Mouse (Mus musculus) gastrocnemius, postnatal 14 days (tissue): ENCODE measurements at regions not wholly inside any gene's neighbourhood (a gene's known extent, or its start where the extent isn't known, plus 50 kb on each side); places are given as distances from the start of the nearest gene placed in this dataset.

Experiments used
- DNase-seq: peaks from one replicate; pipeline ENCODE4 v3.0.0; 2021; ENCODE audit warnings: mixed read lengths
- intact Hi-C: fragments of 180-260 bp; cut with DNase I; formaldehyde crosslinking; loops from one replicate; pipeline ENCODE4 v1.15.1; 2025; ENCODE audit warnings: low total_unique reads

DNA sequence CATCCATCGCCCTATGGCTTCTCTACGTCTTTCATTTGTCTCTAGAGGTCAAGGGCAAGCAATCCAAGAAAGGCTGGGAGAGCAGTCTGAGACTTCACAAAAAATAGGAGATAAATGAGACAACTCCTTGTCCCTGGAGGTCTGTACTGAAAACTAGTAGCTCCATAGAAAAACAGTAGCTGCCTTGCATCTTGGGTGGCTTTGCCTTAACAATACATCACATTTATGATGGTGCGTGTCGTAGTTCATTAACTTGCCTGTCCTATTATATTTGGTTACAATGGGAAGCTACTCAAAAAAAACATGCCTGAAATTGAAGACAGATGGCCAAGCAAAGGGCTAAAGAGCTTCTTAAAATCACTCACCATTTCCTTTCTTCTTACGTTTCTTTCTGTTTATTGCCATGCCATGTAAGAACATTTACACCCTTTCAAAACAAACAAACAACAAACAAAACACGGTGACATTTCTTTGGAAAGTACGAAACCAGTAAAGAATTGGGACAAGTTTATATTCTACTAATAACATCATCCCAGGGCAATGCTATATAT is 211.2 kb upstream of the Hhip start:
- intact Hi-C loops = no loop called here
- no peak for DNase-seq

DNA sequence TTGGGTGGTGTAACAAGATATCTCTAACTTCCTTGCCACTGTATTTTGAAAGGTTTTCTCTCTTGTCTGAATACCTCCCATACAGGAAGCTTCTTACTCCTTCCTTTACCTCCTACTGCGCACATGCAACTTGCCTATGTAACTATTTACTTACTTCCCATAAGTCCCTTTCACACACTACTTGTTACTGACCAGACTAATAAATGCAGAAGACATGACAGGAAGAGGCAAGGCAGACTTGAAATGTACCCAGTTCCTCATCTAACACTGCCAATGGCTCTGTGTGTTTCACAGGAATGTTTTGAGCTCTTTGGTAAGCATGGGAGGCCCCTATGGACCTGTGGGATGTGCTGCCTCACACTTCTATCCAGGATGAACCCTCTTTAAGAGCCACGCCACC is 207.1 kb upstream of the Hhip start:
- intact Hi-C loops = no loop called here
- no peak for DNase-seq

DNA sequence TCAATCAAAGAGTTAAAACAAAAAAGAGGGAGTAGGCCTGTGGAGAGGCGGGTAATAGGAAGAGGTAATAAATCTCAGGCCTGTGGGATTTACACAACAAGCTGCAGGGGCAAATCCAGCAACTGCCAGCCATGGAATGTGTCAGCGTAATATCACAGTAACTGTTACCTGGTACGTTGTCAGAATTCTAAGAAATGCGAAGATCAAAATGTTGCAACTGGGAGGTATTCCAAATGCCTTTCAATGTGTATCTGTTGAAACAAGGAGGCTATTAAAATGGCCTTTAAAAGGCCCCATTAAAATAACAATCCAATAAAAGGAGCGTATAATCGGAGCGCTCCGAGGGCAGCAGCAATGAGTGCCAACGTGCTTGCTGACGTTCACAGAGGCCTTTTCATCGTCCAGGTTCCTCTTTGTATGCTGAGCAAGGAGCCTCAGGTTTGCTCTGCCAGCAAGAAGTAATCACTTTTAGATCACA is 205.7 kb upstream of the Hhip start:
- DNase-seq = no peak
- intact Hi-C loops = no loop called here

DNA sequence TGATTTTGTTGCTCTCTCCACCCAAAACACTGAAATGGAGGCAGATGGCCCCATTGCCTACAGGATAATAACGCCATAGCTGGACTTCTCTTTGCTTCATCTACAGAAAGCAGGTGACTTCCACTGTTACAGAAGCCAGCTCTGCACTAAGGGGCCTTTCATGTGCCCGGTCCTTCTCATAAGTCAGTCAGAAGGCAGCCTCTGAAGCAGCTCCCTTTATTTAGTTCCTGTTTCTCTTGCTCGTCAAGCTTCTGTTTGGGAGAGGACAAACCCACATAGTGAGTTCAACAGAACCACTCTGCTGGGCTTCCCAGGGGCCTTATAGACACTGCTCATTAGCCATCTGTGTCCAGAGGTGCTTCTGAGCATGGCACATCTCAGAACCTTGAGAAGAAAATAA is 205.1 kb upstream of the Hhip start:
- intact Hi-C loops = no loop called here
- DNase-seq = no peak

DNA sequence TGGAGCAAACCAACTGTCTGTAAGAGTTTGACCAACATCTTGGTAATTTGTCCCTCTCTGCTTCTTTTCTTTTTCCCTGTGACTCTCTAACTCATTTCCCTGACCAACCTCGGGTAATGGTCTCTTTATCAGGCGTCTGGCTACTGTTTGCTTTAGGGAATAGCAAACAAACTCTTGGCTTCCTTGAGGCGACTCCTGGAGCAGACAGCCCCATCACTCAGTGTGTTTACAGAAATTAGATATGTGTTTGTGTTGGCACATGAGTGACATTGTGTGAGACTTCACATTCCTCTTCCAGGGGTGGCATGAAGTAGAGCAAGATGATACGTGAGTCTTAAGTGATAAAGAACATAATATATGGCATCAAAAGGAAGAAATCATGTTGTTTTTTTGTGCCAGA is 195.7 kb upstream of the Hhip start:
- intact Hi-C loops = no loop called here
- no peak for DNase-seq

DNA sequence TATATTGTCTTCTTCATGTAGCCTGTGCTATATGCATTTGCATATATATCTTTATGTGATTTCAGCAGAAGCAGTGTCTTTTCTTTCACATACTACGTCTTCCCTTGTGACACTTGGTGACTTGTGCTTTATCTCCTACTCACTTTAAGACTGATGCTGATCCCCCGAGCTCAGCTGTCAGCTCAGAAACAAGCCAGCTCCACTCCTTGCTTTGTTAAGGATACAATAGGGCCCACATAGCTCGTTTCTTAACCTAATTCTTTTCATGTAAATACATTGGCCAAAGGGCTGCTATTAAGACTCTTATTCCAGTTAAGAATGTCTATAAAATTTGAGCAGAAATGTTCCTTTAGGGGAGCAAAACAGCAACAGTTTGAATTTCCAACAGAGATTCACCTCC is 193.8 kb upstream of the Hhip start:
- intact Hi-C loops = no loop called here
- DNase-seq = no peak

DNA sequence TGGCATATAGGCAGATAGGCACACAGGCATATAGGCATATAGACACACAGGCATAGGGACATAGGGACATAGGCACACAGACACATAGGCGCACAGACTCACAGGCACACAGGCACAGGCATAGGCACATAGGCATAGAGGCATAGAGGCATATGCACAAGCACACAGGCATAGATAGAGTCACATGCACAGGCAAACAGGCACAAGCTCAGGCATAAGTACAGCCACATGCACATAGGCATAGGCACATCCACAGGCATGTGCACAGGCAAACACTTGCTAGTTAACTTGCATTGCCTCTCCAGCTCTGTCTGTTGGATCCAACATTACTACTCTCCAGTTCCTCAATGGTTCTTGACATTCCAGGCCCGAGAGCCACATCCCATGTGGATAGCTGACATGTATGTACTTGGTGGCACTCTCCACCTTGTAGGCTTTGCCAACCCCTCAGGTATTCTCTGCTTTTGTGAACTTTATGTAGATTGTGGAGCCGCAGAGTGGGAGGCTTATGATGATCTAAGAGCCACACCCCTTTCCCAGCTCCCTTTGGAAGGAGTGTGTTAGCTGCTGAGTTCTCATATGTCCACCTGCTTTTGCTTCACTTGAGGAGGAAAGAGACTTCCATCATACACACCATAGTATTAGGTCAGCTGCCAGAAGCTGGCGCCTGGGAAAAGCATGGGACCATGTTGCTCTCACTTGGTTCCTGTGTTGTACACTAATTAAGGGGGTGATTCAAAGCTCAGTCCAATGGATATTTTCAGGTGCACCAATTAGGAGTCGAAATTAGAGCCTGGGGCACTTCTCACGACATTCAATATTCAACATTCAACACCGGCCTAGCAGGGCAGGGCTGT is 192.7 kb upstream of the Hhip start:
- no peak for DNase-seq
- intact Hi-C loops = no loop called here

DNA sequence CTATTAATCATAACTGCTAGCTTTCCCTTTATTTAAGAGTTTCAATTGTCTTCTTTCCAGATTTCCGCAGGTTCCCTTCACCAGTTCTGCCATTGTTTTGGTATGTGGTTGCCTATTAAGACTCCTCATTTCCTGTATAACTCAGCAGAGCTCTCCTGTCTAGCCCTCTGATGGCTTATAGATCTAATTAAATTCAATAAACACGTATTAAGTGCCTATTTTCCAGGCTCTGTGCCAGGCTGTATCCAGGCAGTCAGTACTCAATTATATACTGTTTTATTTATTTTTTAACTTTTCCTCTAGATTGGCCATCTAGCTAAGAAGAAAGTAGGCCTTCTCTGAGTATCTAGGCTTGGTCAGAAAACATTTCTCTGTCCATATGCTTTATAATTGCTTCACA is 192.0 kb upstream of the Hhip start:
- intact Hi-C loops = no loop called here
- DNase-seq = no peak

DNA sequence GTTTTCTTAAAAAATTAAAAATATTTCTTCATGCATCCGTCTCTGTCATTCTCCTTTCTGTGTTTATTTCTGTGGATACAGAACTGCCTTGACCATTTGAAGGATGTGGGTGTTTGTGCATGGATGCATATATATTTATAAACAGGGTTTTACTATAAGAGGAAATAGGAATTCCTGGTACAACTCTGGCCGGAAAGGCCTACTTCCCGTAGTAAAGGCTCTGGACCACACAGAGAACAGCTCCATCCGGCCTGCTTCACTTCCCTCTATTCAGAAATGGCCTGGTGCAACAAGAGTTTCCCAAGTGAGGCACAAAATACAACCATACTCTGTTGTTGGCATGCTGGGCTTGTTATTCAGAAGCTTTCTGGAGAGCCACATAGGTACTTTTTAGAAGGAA is 182.1 kb upstream of the Hhip start:
- intact Hi-C loops = no loop called here
- DNase-seq = no peak

DNA sequence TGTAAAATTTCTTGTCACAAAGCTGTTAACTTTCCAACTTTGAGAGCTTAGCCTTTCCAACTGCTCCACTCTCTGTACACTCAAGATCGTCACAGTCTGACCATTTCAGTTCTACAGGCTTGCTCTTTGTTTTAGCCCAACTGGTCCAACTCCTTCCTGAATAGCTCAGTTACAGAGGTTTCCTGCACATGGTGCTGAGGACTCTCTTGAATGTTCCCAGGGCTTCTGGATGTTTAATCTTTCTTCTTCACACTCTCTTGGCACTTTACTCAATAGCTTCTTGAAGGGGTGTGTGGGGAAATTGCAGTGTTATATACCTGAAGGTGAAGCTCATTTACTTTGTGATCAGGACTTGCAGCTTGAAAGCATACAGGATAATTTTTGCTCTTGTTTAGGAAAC is 152.6 kb upstream of the Hhip start:
- no peak for DNase-seq
- intact Hi-C loops = no loop called here

DNA sequence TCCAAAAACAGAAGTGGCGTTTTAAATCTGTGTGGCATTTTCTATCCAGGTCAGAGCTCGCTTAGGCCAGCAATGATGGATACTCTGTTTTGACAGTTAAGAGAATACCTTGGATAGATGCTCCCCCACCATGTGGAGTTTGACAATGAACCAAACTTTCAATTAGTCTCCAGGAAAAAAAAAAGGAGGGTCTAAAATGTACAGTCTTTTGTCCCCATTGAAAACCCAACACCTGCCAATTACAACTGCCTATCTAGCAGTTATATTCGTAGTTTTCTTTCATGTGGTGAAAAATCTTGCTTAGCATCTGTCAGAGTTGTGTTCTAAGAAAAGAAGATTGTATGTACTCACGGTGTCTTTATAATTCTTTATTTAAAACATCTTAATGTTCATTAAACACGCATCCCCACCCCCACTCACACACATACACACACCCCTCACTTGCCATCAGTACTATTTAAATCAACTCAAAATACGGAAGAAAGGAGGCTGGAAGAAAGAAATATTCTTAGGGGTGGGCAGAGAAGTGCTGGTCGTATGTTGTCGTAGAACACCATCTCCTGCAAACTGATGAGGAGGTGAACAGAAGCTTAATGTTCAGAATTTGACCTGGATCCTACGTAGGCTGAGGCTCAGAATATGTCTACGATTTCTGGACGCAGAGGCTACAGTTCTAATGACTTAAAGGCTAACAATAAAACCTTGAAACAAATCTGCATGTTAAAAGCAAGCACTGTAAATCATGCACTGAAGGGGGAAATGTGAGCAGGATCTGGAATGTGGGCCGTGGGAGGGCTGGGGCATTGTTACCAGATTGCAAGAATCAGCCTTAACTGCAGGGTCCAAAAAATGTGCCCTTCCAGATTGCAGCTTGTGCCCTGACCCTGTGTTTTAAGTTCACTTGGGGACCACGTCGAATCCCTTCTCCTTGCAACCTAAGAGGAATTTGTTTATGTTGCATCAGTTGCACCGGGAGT is 147.2 kb upstream of the Hhip start:
- intact Hi-C loops = no loop called here
- no peak for DNase-seq

DNA sequence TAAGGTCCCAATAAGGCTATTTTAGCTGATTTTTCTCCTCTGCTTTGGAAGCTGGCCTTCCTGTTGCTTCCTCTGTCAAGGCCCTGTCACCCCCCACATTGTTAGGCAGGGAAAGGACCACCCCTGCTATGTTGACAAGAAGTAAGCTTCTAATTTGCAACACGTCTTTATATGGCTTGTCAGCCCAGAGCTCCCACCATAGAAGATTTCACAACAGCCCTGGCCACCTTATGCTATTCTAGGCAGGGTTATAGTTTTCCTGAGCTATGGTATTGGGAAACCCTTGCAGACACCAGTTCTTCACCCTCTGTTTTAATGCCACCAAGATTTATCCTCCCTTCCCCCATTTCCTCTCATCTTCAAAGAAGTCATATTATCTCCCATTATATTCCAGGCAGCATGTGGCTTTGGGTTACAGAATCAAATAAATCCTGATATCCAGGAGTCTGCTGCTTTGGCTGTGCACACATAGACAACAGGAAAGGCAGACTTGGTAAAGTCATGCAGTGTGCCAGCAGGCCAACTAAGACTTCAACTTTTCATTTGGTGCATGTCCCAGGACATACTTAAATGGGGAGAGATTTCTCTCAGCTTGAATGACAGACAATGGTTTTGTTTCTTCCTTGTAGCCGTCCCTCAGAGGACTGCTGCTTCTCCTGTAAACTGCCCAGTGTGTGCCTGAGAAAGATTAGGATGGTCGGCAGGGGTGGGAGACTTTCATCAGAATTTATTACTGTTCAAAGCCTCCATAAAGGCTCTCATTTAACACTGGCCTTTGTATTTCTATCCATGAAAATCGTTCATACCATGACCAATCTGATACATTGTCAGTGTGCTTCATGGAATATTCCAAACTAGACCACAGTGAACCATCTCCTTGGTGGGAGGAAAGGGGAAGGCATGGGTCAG is 146.2 kb upstream of the Hhip start:
- intact Hi-C loops = no loop called here
- no peak for DNase-seq

DNA sequence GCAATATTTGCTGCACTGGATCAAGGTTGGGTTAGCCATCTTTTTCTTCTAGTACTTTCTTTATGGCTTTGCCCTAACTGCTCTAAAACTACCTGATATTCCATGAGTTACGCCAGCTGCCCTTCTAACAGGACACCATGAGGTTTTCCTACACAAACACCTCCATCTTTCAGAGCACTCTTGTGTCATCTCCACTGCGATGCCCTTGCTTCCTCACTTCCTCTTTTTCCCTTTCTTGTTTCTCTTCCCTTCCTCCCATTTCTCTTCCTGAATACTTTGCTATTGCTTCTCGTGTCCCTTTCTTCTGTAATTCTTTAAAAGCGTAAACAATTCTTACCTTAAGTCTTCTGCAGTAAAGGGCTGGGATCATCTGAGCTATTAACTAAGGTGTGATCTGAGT is 139.9 kb upstream of the Hhip start:
- DNase-seq = no peak
- intact Hi-C loops = no loop called here

DNA sequence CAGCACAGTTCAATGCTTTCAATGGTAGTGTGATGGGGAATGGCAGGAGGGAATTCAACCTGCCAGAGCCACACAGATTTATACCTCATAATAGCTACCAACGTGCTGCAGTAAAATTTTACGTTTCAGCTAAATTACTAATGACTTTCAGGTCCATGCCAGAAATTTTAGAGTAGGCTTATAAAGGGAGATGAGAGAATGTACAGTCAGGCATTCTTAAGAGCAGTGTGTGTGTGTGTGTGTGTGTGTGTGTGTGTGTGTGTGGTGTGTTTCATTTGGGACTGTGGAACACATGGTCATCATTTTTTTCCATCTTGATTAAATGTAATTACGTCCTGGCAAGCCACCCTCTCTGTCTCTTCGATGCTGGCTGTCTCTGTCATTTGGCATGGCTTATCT is 132.7 kb upstream of the Hhip start:
- DNase-seq = no peak
- intact Hi-C loops = no loop called here

DNA sequence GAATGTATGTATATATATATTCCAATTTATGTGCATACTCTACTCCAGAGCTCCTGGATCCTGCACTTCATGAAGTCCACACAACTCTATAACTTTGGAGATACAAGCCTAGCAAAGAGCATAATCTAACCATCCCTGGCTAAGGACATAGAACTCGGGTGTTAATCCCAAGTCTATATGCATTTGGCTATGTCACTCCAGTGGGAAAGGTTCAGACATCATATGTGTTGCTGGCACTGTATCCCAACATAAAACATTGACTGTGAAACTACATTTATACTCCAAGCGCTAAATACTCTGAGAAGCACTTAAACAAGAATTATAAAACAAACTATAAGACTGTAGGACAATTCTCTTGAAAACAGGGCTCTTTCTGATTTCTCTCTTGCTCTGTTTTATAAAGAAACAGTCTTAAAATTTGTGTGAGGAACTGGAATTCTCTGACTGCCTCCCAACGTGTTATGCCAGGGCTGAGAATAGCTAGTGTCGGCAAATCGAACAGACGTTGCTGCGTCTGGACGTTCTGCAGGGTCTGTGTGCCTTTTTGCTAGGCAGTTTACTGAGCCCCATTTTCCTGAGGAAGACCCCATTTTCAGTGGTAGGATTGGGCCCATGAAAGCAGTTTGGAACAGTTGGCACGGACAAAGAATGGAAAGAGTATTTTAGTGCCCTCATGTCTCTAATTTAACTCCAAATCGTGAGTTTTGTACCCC is 132.1 kb upstream of the Hhip start:
- DNase-seq = no peak
- intact Hi-C loops = no loop called here

DNA sequence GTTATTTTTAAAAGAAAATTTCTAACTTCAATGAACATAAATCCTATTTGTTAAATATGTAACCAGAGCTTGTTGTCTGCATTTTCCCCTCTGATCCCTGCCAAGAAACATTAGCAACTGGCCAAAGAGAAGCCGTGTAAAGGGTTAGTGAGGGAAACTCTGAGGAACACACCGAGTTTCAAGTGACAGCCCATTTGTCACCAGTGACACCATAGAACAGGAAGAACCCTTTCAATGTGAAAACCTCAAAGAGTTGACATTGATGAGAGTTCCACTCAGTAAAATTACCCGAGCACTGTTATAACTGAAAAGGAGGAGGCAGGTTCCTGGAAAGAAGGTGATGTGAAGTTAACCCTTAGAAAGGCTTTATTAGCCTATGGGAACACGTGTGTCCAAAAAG is 127.5 kb upstream of the Hhip start:
- no peak for DNase-seq
- intact Hi-C loops = no loop called here

DNA sequence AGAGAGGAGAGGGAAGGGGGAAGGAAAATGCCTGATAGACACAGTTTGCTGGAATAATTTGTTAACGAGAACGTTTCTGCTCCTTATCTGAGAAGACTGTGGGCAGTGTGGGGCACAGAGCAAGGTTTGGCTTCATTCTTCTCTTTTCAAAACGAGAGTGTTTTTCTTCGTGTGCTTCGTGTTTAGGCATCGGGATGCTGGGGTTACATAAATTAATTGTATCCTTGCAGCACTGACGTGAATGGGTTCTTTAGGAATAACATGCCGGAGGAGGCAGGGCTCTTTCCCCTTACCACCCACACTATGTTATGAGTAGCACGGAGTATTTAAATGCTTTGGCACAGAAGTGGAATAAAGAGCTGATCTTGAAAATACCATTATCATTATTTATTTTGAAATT is 110.9 kb upstream of the Hhip start:
- intact Hi-C loops = no loop called here
- no peak for DNase-seq

DNA sequence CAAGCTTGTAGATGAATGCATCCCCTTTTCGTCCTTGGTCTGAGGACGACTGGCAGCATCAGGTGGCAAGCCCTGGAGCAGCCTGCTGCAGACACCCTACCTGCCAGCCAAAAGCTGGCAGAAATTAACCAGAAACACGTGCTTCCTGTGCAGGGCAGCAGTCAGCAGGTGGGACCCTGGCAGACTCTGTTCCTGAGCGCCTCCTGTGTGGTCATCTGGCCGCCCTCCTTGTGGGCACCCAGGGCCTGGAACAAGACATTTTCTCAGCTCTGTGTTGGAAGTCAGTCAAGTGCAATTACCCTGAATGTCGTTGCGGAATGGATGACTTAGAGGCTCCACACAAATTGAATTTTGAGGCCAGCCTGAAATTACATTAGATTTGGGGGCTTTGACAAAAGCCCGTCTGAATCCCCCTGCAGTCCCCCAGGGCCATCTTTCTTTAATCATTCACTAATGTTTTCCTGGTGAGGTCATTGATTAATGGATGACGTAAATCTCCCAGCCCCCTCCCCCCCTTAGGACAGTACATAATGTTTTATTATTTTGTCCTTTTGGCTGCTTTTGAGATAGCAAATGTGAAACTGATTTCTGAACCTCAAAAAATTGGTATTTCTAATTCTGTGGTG is 91.8 kb upstream of the Hhip start:
- intact Hi-C loops = no loop called here
- no peak for DNase-seq
